Mouse (Mus musculus): ENCODE measurements around the gene Clstn2.

- TF ChIP-seq CTCF (IDR thresholded peaks at IDR 0.05; ENCODE audit: low read depth) (no peak), EP300 (IDR thresholded peaks at IDR 0.05; ENCODE audit: low read depth) (no peak)
Measured at GRCm38 (mm10) chr9:97717728-97718127, 315.3 kb downstream of the Clstn2 start.

All from heart, postnatal 0 days (tissue).